Mouse (Mus musculus): ENCODE data around the gene Vmn2r15. TPM values are rescaled to one million over a fixed set of nuclear protein-coding genes. Genes with fewer than 3 reads are reported as not detected.

The Vmn2r15 gene
- not detected in 2 replicates for polyA plus RNA-seq (2021; fragmentation: Nextera tagmentation)
- long read RNA-seq, experiment 1 = 0 reads
- long read RNA-seq, experiment 2 = 0 reads

GRCm38 (mm10) chr5:109297544-109297943 is at the start of gene Vmn2r15:
Gene Vmn2r15 (minus strand): TSS chr5:109297644.

GRCm38 (mm10) chr5:109329862-109330261 is 32.4 kb upstream of the Vmn2r15 start, which contains the start of gene Vmn2r16:
Gene Vmn2r16 (plus strand): TSS chr5:109330162.

Other genes starting within 250 kb of the Vmn2r15 start
- gene Vmn2r11, start 238.1 kb downstream of the Vmn2r15 start, polyA plus RNA-seq (2021; fragmentation: Nextera tagmentation) = not detected in 2 replicates
- gene Vmn2r12, start 199.7 kb downstream of the Vmn2r15 start, polyA plus RNA-seq (2021; fragmentation: Nextera tagmentation) = not detected in 2 replicates
- not detected in 2 replicates for gene Vmn2r13, start 105.4 kb downstream of the Vmn2r15 start, polyA plus RNA-seq (2021; fragmentation: Nextera tagmentation)
- gene Vmn2r14, start 72.9 kb downstream of the Vmn2r15 start, polyA plus RNA-seq (2021; fragmentation: Nextera tagmentation) = not detected in 2 replicates
- not detected in 2 replicates for gene Vmn2r16, start 32.5 kb upstream of the Vmn2r15 start, polyA plus RNA-seq (2021; fragmentation: Nextera tagmentation)
- not detected in 2 replicates for gene Vmn2r17, start 122.0 kb upstream of the Vmn2r15 start, polyA plus RNA-seq (2021; fragmentation: Nextera tagmentation)

All from left cerebral cortex, adult 6 months (tissue).